Mouse (Mus musculus) heart, postnatal 36 days (tissue): ENCODE results near the gene Elmod1. TPM values are rescaled to one million over a fixed set of nuclear protein-coding genes. Genes with fewer than 3 reads are reported as not detected.
A peak's percentile ranks its signal among the peaks of the same experiment; 100 is the strongest.
"Not testable (repeated sequence)": the region's sequence is repeated elsewhere in the genome, so short reads cannot be mapped to it uniquely, and the experiment has no call there.

Experiments used
- DNase-seq, 2 experiments: peaks; one replicate each; pipeline ENCODE4 v3.0.0; 2021 to 2022
- intact Hi-C: fragments of 180-260 bp; cut with DNase I; formaldehyde crosslinking; loops from one replicate; pipeline ENCODE4 v1.15.1; 2025
- total RNA-seq, 2 experiments: library from RNA; stranded (reverse); gene quantifications; 2 replicates each; pipeline ENCODE4 v1.2.3; 2021

Elmod1 gene
- total RNA-seq: under 1 TPM; 0.11 to 0.19 TPM

DNA sequence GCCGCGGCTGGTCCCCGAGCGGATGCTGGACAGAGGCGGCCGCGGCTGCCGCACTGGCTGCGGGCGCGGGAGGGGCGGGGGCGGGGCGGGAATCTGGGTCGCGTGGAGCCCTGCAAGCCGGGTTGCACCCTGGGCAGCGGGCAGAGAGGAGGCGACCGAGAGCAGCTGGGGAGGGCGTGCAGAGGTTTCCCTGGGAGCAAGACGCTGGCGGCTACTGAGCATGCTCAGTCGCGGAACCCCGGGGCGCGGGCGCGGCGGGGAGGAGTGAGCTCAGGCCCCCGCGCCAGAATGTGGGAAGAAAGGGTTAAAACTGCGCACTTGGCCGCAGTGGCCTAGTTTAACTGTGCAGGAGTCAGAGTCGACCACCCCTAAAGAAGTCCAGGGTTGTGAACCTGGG, at the start of gene Elmod1:
Gene Elmod1 (minus strand): TSS at position 180 of the 397 bp plus-strand sequence.
- intact Hi-C loops: no loop called here
- no peak for DNase-seq

DNA sequence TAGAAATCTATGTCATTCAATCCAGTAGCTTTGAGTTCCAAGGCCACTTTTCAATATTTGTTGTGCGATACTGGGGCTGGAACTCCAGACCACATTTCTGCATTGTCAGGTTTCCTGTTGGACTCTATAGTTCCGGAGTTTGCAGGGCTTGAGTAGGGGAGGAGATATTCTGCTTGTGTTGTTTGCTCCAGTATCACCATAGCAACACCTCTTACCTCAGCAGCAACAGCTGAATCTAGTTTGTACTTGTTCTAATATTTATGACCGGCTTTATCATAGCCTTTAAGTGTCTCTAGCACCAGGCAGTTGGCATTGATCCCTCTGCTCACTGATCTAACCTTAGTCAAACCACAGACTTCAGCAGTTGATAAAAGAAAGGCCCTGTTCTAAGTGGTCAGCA, 47.7 kb upstream of the Elmod1 start:
- DNase-seq: no peak
- intact Hi-C loops: no loop called here

DNA sequence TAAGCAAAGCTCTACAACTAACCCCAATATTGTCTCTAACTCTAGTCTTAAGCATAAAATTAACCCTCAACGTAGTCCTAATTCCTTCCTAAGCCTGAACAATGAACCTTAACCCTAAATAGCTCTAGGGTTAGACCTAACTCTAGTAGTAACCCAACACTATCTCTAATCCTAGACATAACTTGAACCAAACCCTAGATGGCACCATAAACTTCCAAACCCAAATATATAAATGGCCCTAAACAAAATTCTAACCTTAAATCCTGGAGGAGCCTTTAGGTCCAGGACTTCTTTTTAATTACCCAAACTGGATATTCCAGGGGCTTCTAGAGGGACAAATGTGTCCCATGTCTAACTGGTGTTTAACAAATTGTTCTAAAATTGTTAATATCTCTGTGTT, 19.4 kb upstream of the Elmod1 start:
- no peak for DNase-seq
- intact Hi-C loops: loop anchor here (5.0 kb wide), 1 partner anchor 328 kb away; no protein-coding TSS in a partner anchor

DNA sequence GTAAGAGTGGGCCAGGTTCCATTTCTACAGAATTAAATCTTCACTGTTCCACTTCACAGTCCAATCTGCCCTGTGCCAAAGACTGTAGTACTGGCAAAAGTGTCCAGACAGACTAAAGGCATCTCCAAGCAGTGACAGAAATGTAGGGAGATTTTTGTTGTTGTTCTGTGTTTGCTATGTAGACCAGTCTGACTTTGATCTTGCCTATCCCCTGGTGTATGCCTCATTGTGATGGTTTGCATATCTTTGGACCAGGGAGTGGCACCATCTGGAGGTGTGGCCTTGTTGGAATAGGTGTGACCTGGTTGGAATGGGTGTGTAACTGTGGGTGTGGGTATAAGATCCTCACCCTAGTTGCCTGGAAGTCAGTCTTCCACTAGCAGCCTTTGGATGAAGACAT, 17.5 kb upstream of the Elmod1 start:
- intact Hi-C loops: loop anchor here (5.0 kb wide), 1 partner anchor 330 kb away; no protein-coding TSS in a partner anchor
- DNase-seq: not testable (repeated sequence)

DNA sequence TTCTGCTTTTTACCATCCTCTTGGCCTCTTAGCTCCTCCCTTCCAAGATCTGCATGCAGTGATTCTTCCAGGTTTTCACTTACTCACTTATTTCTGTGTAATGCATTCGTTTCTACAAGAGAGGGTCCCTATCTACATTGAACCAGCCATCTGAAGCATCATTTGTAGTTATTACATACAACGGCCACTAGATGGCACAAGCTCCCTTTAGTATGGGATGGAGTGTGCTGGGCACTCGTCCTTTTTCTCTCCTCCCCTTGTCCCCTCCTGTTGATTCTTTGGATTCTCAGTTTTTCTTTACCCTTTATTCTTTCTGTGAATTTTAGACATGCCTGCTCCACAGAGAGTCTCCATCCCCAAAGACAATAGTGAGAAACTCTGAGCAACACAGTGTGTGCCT, 15.8 kb upstream of the Elmod1 start:
- peak in 1 of 2 experiments; percentile 29 for DNase-seq
- intact Hi-C loops: loop anchor here (1.0 to 5.0 kb wide), 3 partner anchors 121 to 346 kb away; no protein-coding TSS in a partner anchor

DNA sequence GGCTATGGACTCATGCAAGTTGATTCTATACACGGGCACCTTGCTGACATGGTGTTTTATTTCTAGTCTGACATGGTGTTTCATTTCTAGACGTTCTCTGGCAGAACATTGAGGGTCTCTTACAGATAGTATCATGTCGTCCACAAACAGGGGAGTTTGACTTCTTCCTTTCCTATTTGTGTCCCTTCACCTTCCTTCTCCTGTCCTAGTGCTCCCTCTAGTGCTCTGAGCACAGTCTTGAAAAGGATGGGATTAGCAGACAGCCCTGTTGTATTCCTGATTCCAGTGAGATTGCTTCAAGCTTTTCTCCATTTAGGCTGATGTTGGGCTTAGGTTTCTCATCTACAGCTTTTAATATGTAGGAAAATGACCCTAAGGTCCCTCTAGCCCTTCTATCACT, 11.9 kb upstream of the Elmod1 start:
- intact Hi-C loops: loop anchor here (1.0 kb wide), 1 partner anchor 158 kb away; no protein-coding TSS in a partner anchor
- no peak for DNase-seq

DNA sequence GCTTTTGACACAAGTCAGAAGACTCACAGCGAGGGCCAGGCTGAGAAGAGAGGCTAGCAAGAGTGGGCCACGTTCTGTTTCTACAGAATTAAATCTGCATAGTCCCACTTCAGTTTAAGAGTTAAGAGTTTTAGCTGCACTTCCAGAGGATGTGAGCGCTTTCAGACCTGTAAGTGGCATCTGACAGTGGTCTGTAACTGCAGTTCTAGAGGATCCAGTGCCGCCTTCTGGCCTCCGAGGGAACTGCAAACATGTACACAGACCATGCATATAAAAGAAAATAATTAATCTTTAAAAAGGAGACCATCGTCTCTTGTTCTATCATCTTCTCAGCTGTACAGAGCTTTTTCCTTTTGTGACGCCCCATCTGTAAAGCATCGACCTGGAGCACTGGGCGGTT, 9.8 kb upstream of the Elmod1 start:
- DNase-seq: peak in 1 of 2 experiments; percentile 24
- intact Hi-C loops: no loop called here

DNA sequence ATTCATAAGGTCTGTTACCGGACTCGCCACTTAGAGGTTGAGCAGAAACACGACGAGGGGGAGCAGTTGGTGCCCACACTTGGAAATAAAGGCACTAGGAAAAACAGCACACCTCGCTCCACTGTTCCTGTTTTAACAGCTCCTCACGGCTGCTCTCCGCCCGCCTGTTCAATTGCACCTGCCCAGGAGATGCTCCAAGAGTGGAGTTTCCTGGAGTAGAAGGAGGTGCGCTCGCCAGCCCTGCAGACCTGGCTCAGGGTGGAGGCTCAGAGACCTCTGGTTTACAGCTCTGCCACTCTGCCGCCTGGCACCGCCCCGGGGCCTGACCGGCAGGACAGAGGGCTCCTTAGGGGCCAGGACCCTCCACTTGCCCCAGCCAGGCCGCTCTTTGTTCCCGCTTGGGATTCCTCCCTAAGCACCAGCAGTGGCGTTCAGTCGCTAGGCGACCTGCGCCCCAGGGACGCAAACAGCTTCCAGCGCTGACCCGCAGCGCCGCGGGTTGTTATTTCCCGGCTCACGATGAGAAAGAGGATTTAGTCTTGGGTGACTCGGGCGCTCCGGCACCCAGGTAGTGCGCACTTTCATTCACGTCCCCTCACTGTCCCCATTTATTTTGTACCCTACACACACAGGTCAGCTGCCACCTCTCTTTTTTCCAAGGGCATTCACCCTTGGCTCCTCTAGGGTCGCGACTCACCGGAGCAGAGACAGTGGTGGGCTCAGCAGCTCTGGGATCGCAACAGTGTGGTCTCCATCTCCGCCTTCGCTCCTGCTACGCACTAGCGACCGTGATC, 576 bp downstream of the Elmod1 start:
- no peak for DNase-seq
- intact Hi-C loops: no loop called here

DNA sequence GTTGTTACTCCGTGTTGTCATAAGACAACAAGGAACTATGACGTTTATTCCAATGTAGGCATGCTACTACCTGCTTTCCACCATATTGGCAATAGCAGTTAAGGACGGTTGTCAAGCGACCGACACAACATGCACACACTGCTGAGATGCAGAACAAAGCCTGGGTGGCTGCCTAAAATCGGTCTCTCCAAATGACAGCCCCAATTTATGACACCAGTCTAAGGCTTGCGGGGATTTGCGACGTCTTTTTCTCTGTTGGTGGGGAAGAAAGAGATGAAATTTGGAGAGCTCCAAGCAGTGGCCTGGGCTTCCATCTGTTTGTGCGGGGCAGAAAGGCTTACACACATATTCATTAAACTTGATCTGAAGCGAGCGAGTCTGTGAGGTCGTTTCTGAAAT, 1.2 kb downstream of the Elmod1 start:
- no peak for DNase-seq
- intact Hi-C loops: no loop called here

DNA sequence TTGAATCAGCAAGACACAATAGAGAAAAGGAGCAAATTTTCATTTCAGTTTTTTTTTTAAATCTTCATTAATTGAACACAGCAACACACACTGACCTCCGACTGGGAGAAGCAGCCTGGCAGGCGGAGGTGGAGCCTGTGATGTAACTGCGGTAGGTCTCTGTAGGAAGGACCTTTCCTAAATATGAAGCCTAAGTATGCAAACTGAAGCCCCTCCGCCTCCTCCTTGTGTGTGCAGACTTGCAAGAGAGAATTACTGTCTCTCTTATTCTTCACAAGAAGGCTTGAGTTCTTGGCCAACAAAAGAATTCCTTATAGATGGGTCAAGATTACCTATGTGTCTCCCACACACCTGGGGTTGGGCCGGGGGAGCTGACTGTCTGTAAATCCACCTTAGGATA, 1.9 kb downstream of the Elmod1 start:
- intact Hi-C loops: no loop called here
- DNase-seq: no peak

DNA sequence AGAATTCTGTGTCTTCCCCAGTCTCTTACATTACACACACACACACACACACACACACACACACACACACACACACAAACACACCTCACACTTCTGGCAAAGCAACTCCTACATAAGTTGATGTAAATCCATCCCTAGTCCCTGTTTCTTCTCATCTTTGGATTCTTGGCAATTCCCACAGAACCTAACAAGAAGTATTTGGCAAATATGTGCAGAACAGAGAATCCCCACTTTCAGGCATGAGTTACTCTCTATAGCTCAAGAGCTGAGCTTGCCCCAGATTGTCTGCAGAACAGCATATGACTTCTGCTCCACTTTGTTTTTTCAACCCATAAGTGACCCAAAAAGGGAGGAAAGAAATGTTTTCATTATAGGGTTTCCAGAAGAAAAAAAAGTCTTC, 2.7 kb downstream of the Elmod1 start:
- DNase-seq: no peak
- intact Hi-C loops: no loop called here

DNA sequence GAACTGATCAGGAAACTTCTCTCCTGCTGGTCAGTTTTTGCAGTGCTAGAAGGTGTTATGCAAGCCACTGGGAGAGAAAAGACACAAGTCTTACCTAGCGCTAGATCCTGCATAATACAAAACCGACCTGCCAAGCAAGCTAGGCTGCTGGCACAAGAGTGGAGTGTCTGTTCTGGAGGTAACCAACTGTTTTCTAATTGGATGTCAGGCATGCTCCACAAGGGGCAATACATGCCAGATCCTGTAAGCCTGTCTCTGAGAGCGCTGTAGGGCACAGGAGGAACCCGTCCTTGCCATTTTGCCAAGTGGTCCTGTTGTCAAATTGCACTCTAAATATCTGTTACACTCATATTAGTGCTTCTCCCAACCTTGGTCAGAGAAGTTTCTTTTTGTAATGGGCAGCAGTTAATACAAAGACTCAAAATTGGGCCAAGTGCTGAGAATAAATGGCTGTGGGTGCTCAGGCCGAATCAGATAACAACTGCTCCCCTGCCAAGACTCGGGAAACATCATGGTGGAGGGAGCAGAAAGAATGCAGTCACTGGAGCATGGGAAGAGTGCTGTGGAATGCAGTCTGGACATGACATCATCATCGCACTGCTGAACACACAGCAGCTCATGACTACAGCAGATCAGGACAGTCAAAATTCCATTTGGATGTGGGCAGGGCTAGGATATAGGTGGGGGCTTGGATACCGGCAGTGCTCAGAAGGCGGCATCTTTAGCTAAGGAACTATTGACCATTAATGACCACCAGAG, 7.3 kb downstream of the Elmod1 start:
- no peak for DNase-seq
- intact Hi-C loops: no loop called here

DNA sequence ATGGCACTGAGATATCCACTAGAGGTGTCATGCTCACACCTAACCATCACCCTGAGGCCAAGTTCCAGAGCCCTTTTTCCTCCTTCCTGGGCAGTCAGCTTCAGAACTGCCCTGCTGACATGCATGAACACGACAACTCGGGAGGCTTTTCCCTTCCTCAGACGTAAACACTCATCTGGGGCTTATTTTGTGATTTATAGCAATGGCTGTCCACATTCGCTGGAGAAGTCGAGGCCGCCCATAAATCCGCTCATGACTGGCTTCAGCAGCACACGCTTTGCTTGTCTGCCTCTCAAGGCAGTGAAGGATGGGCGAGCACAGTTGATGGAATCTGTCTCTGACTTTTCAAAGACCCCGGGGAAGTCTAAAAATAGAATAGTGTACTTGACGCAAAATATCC, 18.1 kb downstream of the Elmod1 start:
- intact Hi-C loops: no loop called here
- DNase-seq: no peak

DNA sequence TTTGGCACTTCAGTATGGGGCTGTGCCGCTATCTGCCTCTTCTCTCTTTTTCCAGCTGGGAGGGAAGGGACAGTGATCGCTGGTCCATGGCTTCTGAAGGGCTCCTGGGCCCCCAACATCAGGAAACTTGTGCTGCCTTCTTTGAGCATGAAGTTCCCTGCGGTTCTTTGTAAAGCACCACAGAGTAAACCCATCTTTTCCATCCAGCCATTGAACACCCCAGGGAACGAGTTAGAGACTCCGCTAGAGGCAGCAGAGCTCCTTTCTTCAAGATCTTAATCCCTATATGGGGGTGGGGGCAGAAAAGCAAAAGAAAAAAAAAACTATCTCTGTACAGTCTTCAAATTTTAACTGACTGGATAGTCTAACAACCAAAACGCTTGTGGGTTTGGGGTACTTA, 20.2 kb downstream of the Elmod1 start:
- intact Hi-C loops: no loop called here
- DNase-seq: no peak

DNA sequence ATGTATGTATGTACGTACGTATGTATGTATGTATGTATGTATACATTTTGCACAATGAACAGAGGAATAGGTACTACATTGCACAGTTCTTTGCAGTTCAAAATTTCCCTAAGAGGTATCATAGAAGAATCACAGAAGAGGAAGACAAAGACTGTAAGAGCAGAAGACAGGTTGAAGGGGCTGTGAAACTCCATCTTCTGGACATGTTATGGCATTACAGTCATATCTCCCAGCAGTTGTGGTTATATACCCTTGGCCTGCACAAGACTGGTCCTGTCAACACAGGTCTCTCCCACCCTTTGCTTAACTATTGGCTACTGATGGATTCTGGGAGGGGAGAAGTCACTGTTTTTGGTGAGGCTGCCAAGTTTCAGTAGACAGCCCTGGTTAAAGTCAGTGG, 27.6 kb downstream of the Elmod1 start:
- DNase-seq: no peak
- intact Hi-C loops: no loop called here

DNA sequence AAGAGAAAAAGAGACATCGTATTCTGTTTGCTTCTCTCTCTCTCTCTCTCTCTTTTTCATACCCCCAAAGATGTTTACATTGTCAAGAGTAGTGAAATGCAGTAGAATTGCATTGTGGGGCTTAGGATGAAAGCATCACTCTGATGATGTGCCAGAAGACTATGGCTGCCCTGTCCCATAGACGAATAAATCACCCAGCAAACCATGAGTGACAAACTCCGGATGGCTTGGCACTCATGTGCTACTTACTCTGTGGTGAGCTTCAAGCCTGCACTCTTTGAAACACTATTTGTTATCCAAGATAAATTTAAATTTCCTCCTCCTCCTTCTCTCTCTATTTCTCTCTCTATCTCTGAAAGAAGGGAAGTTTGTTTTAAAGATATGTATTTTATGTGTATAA, 36.5 kb downstream of the Elmod1 start:
- intact Hi-C loops: no loop called here
- no peak for DNase-seq

DNA sequence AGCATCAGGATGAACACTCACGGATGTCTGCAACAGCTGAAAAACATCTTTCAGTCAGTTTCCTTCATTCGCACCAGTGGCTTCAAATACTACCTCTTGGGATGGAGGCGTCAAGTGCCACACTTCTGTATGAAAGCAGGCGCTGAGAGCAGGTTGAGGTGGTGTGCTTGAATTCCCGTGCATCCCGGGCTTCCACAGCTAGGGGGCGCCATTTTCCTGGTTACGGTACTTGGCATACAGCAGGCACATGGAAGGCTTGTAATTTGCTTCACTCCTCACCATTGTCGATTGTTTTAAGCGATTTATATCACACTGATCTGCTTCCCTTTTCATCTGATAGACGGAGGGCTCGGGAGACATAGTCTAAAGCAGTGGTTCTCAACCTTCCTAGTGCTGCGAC, 40.9 kb downstream of the Elmod1 start:
- no peak for DNase-seq
- intact Hi-C loops: no loop called here

DNA sequence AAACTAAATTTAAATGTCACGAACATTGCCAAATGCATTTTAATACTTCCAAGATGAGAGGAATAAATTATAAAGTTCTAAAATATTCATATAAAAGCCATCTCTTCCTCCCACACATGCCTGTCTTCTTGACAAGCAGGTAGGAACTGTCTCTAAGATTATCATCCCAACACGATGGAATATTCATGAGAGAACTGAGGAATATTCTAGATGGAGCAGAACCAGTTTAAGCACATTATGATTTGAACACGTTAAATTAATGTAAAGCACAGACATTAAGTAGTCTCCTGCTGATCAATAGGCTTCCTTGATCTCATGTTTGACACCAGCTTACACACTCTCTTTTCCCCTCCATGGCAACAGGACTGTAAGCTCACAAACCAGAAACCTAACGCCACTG, 41.7 kb downstream of the Elmod1 start:
- no peak for DNase-seq
- intact Hi-C loops: no loop called here

DNA sequence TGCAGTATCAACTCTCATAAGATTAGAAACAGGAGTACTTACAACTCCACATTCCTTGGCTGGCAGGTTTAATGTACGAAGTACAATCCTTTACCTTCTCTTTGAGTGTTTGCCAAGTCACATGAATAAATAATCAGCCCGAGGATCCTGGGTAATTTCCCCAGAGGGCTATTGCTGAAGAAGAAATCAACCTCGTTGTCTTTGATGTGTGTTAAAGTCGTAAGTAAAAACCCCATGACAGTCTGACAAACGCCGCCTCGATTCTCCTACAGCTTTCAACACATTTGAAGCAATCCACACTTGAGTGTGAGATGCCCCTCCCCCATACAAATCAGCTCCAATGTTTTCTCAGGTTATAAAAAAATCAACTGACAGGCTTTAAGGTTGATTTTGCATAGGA, 44.2 kb downstream of the Elmod1 start:
- intact Hi-C loops: no loop called here
- no peak for DNase-seq

DNA sequence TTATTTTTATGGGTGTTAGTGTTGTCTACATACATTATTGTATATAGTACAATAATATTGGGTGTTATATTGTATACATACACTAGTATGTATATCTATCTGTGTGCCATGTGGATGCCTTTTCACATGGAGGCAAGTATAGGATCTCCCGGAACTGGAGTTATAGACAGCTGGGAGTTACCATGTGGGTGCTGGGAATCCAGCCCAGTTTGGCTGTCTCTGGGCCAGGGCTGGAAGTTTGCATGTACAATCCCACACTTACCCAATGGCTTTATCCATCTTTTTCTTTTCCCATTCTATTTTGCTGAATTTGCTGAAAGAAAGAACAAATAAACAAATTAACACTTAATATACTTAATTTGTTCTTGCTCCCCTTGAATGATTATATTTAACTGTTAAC, 54.0 kb downstream of the Elmod1 start:
- intact Hi-C loops: no loop called here
- DNase-seq: no peak

DNA sequence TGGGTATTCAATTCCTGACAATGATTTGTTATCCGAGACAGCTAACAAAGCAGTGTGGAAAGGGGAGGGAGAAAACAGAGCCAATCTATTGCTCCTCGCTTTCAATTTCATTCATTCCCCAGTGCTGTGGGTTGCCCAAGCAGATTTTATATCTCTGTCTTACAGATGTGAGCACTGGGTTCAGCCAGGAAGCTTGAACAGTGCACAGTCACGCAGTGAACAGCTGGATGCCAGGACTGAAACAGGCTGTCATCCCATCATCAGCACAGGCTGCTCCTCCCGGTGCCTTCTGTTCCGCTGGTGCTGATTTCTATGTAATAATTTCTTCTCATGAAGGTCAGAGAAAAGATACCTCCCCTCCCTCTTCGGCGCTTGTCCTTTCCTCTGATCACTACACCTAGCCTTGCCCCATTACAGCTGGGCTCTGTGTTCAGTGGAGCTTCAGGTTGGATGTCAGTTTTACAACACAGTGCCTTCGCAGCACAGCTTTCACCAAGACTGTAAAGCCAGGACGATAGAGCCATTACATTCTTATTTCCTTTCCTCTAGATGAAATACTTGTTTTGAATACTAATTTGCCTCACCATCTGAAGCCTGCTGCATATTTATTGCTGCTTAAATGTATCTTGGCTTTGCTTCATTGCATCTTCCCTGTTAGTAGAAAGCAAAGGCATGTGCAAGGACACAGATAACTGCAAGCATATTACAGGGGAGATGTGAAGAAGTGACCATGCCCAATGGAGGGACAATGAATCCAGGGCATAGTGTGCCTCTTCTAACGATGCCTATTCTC, 59.0 kb downstream of the Elmod1 start:
- intact Hi-C loops: no loop called here
- no peak for DNase-seq
